In the genomic region with DNA sequence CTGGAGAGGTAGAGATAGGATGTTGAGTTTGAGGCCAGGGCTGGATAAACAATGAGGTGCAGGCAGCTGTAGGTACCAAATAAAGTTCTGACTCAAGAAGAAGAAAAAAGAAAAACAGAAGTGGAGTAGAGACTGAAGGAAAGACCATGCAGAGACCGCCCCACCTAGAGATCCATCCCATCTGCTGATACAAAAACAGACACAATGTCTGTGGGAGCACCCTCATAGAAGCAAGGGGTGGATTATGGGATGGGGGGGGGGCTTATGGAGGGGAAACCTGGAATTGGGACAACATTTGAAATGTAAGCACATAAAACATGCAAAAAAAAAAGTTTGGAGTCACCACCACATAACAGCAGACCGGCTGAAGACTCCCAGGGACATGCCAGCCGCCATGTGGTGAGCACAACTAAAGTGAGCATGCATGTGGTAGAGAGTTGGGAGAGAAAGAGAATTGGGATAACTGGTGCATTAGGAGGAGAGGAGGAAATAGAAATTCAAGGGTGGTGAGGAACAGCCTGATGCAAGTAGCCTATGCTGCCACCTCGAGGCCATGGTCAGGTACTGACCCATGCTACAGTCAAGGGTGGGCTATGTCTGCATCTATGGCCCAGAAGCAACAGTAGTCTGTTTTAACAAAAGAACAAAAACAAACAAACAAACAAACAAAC, we compare ENCODE assay signal across 8 mouse cellular contexts.
A peak's percentile ranks its signal among the peaks of the same experiment; 100 is the strongest.
DNase-seq lines count a peak whose midpoint lies in the region; ATAC-seq and TF ChIP-seq lines count a peak whose summit lies in the region.

No protein-coding gene starts in this region.

- no peaks in the 10 kb centered on the region for H3K4me1 ChIP-seq in limb, embryonic 10.5 days

- H3K36me3 ChIP-seq in limb, embryonic 10.5 days = no peaks in the 10 kb centered on the region

- no peaks in the 10 kb centered on the region for H3K9me3 ChIP-seq in limb, embryonic 10.5 days (replicated peaks)

- peak; percentile 2 to 5 for DNase-seq in urinary bladder, adult 18-20 months (ENCODE audit: low spot score in 2 of 2)
- DNase-seq in urinary bladder, postnatal 10 days (ENCODE audit: low spot score) = no peak
- peak; percentile 41 for DNase-seq in gastrocnemius, adult 2 months
- peak; percentile 52 for DNase-seq in kidney, adult 9 months
- DNase-seq in limb, embryonic 10.5 days (ENCODE audit: low spot score) = peak; percentile 77
- DNase-seq in neural tube, embryonic 10.5 days (ENCODE audit: extremely low spot score, low spot score) = peak; percentile 68
- DNase-seq in testis, postnatal 10 days (ENCODE audit: low spot score) = peak; percentile 71

- WGBS in limb, embryonic 10.5 days = 39% methylated on average over 4 of the region's 4 CpGs

- TF ChIP-seq CTCF in gastrocnemius, adult 2 months (IDR thresholded peaks at IDR 0.05) = peak; percentile 78

- no peak overlapping the region for H3K4me3 ChIP-seq in gastrocnemius, adult 2 months
- H3K4me3 ChIP-seq in limb, embryonic 10.5 days = no peak overlapping the region

- H3K27ac ChIP-seq in gastrocnemius, adult 2 months = no peak overlapping the region
- H3K27ac ChIP-seq in limb, embryonic 10.5 days = no peak overlapping the region

- no peaks in the 10 kb centered on the region for H3K27me3 ChIP-seq in limb, embryonic 10.5 days (ENCODE audit: low read depth, poor library complexity, severe bottlenecking)

- peak; percentile 95 for ATAC-seq in common myeloid progenitor, adult 5-6 weeks (replicated peaks; ENCODE audit: low read depth, poor library complexity, severe bottlenecking)

- intact Hi-C loops in gastrocnemius, adult 2 months (cut with DNase I) = loop anchor here (2.0 to 5.0 kb wide), 2 partner anchors 471 to 706 kb away; no protein-coding TSS in a partner anchor
